Mouse (Mus musculus) hindbrain, postnatal 0 days (tissue): Measurements from ENCODE around the gene Traf3ip2. TPM values are rescaled to one million over a fixed set of nuclear protein-coding genes. Genes with fewer than 3 reads are reported as not detected.

ENCODE experiments used
- ATAC-seq: fragments of 200-750 bp; cut with Nextera tagmentation; 2 replicates; pipeline ENCODE4 v1.8.0; 2017; ENCODE audit warnings: mild to moderate bottlenecking, moderate TSS enrichment, moderate library complexity
- DNase-seq: peaks from one replicate; pipeline ENCODE4 v3.0.0-alpha.2; 2015; ENCODE audit warnings: low spot score
- H3K27ac ChIP-seq: fragments of 300-500 bp; sonication (generic); 2 replicates; pipeline ENCODE4 v1.5.1; 2014; ENCODE audit warnings: mild to moderate bottlenecking
- H3K27me3 ChIP-seq: fragments of 300-500 bp; sonication (generic); 2 replicates; pipeline ENCODE4 v1.6.1; 2014; ENCODE audit warnings: low read length, mixed read lengths; ENCODE audit not compliant: insufficient read depth
- H3K36me3 ChIP-seq: fragments of 300-500 bp; sonication (generic); 2 replicates; pipeline ENCODE4 v1.6.1; 2014; ENCODE audit warnings: low read length, mixed read lengths; ENCODE audit not compliant: insufficient read depth
- H3K4me1 ChIP-seq: fragments of 300-500 bp; sonication (generic); 2 replicates; pipeline ENCODE4 v1.6.1; 2014; ENCODE audit warnings: antibody characterized with exemption, low read length, mixed read lengths; ENCODE audit not compliant: insufficient read depth
- H3K4me2 ChIP-seq: fragments of 300-500 bp; sonication (generic); 2 replicates; pipeline ENCODE4 v1.6.1; 2014; ENCODE audit warnings: low read depth, mild to moderate bottlenecking, low read length, moderate library complexity, mixed read lengths
- H3K4me3 ChIP-seq: fragments of 300-500 bp; sonication (generic); 2 replicates; pipeline ENCODE4 v1.5.1; 2014; ENCODE audit warnings: low read length
- H3K9ac ChIP-seq: fragments of 300-500 bp; sonication (generic); replicated peaks from 2 replicates; pipeline ENCODE4 v1.6.1; 2014; ENCODE audit warnings: mild to moderate bottlenecking, low read length, moderate library complexity, mixed read lengths
- H3K9me3 ChIP-seq: fragments of 300-500 bp; sonication (generic); 2 replicates; pipeline ENCODE4 v1.6.1; 2016; ENCODE audit warnings: low read length, mixed read lengths
- CTCF ChIP-seq: IDR thresholded peaks from 2 replicates; pipeline ENCODE4 v1.5.1; 2016; ENCODE audit warnings: antibody characterized with exemption, control low read depth, low read depth
- WGBS: fragments of 180-500 bp; shearing (Covaris S2); extraction: QIAGEN DNeasy Blood & Tissue Kit; methylation state at CpG from one replicate; pipeline ENCODE4 v1.1.7; 2014; 5-methylcytosine and 5-hydroxymethylcytosine counted together
- polyA plus RNA-seq: library from polyadenylated mRNA; unstranded; fragments of >200 nt; fragmentation: Nextera tagmentation; extraction: Ambion mirVana; gene quantifications from 2 replicates; pipeline ENCODE4 v1.2.1, GENCODE M21; 2015
- total RNA-seq: library from RNA; depleted of rRNA; stranded (reverse); fragments of >200 nt; gene quantifications from 2 replicates; pipeline ENCODE4 v1.2.3, GENCODE M21; 2014

Traf3ip2 gene
- total and polyA plus RNA-seq, 2 experiments from 2014 or later: 5.3 to 5.7 TPM

- 79% methylated on average over 10 of the region's 10 CpGs for WGBS
- Histone ChIP-seq H3K4me2 (no peak overlapping the region), H3K4me1 (0 out of 2 replicates have a peak, but pooled peaks cover 5% of the 10 kb centered on the region), H3K27ac (no peak overlapping the region), H3K4me3 (no peak overlapping the region), H3K36me3 (no peaks in the 10 kb centered on the region), H3K9ac (no peak overlapping the region), H3K9me3 (no peaks in the 10 kb centered on the region), H3K27me3 (no peaks in the 10 kb centered on the region)
- ATAC-seq (no peak), DNase-seq (no peak)
- TF ChIP-seq CTCF: no peak
Measured at GRCm38 (mm10) chr10:39618431-39618830, 5.7 kb downstream of the Traf3ip2 start.

GRCm38 (mm10) chr10:39620626-39621025 is 7.9 kb downstream of the Traf3ip2 start:
- no peak overlapping the region for H3K4me2 ChIP-seq
- no peak for TF ChIP-seq CTCF
- no peaks in the 10 kb centered on the region for H3K36me3 ChIP-seq
- ATAC-seq: no peak
- H3K27me3 ChIP-seq: no peaks in the 10 kb centered on the region
- 0 out of 2 replicates have a peak, but pooled peaks cover 3% of the 10 kb centered on the region for H3K4me1 ChIP-seq
- no peak overlapping the region for H3K4me3 ChIP-seq
- H3K9ac ChIP-seq: no peak overlapping the region
- H3K27ac ChIP-seq: no peak overlapping the region
- WGBS: 85% methylated on average over 5 of the region's 5 CpGs
- no peak for DNase-seq
- H3K9me3 ChIP-seq: no peaks in the 10 kb centered on the region

GRCm38 (mm10) chr10:39623806-39624205 is 11.1 kb downstream of the Traf3ip2 start:
- no peak overlapping the region for H3K27ac ChIP-seq
- H3K4me1 ChIP-seq: 0 out of 2 replicates have a peak, but pooled peaks cover 3% of the 10 kb centered on the region
- no peaks in the 10 kb centered on the region for H3K36me3 ChIP-seq
- no peak overlapping the region for H3K9ac ChIP-seq
- H3K9me3 ChIP-seq: no peaks in the 10 kb centered on the region
- no peaks in the 10 kb centered on the region for H3K27me3 ChIP-seq
- DNase-seq (peak; percentile 50), ATAC-seq (peak; percentile 61)
- no peak overlapping the region for H3K4me3 ChIP-seq
- no peak for TF ChIP-seq CTCF
- 23% methylated on average over 6 of the region's 6 CpGs for WGBS
- no peak overlapping the region for H3K4me2 ChIP-seq

DNA sequence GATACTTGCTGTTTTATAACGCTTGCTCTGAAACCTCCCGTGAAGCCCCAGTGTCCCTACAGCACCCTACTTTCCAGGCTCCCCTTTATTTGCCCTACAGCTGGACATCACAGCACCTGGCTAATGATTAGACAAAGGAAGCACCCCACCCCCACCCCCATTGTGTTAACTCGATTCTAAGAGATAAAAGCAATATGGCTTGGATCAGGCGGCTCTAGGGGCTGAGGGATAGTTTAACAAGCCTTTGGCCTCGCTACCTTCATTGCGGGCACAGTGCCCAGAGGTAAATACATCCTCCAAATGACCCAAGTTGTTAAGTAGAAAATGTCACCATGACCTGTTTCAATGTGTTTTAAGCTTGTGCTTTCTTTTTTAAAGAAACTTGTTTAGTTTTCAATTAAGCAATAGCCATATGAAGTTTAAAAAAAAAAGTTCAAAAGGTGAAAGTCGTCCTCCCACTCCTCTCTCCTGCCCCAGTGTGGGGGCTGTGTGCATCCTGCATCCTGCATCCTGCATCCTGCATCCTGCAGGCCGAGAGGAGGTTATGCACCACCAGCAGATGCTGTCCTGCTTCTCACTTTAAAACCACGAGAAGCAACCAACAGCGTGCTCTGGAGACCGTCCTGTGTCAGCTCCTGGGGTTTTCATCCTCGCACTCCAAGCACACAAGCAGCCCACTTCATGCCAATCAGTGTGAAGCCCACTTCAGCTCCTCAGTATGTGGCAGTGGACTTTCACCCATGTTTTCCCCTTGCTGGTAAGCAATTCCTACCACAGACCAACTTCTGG is 12.3 kb downstream of the Traf3ip2 start:
- H3K4me2 ChIP-seq: no peak overlapping the region
- no peaks in the 10 kb centered on the region for H3K36me3 ChIP-seq
- 60% methylated on average over 12 of the region's 12 CpGs for WGBS
- H3K9ac ChIP-seq: no peak overlapping the region
- H3K4me1 ChIP-seq: peaks cover 15% of the 10 kb centered on the region
- H3K9me3 ChIP-seq: no peaks in the 10 kb centered on the region
- H3K4me3 ChIP-seq: no peak overlapping the region
- ATAC-seq (no peak), DNase-seq (no peak)
- no peak overlapping the region for H3K27ac ChIP-seq
- TF ChIP-seq CTCF: no peak
- H3K27me3 ChIP-seq: no peaks in the 10 kb centered on the region

DNA sequence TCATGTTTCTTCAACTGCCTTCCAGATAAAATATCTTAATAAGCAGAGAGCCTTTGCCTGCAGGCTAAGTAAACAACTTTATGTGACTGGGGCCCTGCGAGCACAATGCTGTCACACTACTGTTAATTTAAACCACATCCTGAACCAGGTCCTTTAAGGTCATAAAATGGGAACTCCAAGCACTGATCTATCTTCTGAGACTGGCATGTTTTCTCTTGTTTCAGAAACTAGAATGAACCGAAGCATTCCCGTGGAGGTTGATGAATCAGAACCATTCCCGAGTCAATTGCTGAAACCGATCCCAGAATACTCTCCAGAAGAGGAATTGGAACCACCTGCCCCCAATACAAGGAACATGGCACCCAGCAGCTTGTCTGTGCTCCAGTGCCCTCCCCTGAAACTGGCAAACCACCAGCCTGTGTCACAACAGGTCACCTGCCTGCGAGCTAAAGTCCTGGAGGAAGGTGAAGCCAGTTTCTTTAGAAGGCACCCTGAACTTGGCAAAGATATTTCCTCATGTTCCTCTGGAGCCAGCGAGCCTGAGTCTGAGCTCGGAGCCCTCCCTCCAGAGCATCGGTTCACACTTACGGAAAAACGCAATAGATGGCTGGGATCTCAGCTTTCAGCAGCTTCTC is 13.0 kb downstream of the Traf3ip2 start:
- H3K9me3 ChIP-seq: no peaks in the 10 kb centered on the region
- H3K27ac ChIP-seq: no peak overlapping the region
- H3K27me3 ChIP-seq: no peaks in the 10 kb centered on the region
- H3K36me3 ChIP-seq: no peaks in the 10 kb centered on the region
- H3K4me3 ChIP-seq: no peak overlapping the region
- peaks cover 20% of the 10 kb centered on the region for H3K4me1 ChIP-seq
- H3K4me2 ChIP-seq: no peak overlapping the region
- no peak overlapping the region for H3K9ac ChIP-seq
- DNase-seq (no peak), ATAC-seq (no peak)
- TF ChIP-seq CTCF: no peak
- WGBS: 73% methylated on average over 11 of the region's 11 CpGs

- H3K9me3 ChIP-seq: no peaks in the 10 kb centered on the region
- TF ChIP-seq CTCF: no peak
- no peaks in the 10 kb centered on the region for H3K36me3 ChIP-seq
- H3K4me2 ChIP-seq: no peak overlapping the region
- no peak overlapping the region for H3K27ac ChIP-seq
- no peaks in the 10 kb centered on the region for H3K27me3 ChIP-seq
- ATAC-seq (no peak), DNase-seq (no peak)
- no peak overlapping the region for H3K4me3 ChIP-seq
- no peak overlapping the region for H3K9ac ChIP-seq
- WGBS: 87% methylated on average over 12 of the region's 12 CpGs
- H3K4me1 ChIP-seq: peaks cover 20% of the 10 kb centered on the region
Measured at GRCm38 (mm10) chr10:39626376-39626775, 13.6 kb downstream of the Traf3ip2 start.
